Mouse (Mus musculus) midbrain, embryonic 16.5 days (tissue): ENCODE measurements around the gene Olfr591. TPM values are rescaled to one million over a fixed set of nuclear protein-coding genes. Genes with fewer than 3 reads are reported as not detected.
"Not testable (repeated sequence)": the region's sequence is repeated elsewhere in the genome, so short reads cannot be mapped to it uniquely, and the experiment has no call there.

Experiments
- ATAC-seq: fragments of 200-750 bp; cut with Nextera tagmentation; 2 replicates; pipeline ENCODE4 v1.8.0; 2017; ENCODE audit warnings: moderate TSS enrichment
- H3K27ac ChIP-seq: fragments of 300-500 bp; sonication (generic); 2 replicates; pipeline ENCODE4 v1.5.1; 2014; ENCODE audit warnings: mild to moderate bottlenecking, low read length, mixed read lengths
- H3K27me3 ChIP-seq: fragments of 300-500 bp; sonication (generic); 2 replicates; pipeline ENCODE4 v1.6.1; 2014; ENCODE audit warnings: low read depth, low read length, mixed read lengths; ENCODE audit not compliant: control insufficient read depth, insufficient read depth
- H3K36me3 ChIP-seq: fragments of 300-500 bp; sonication (generic); 2 replicates; pipeline ENCODE4 v1.6.1; 2014; ENCODE audit warnings: mild to moderate bottlenecking, low read length, moderate library complexity, mixed read lengths; ENCODE audit not compliant: control insufficient read depth, insufficient read depth
- H3K4me1 ChIP-seq: fragments of 300-500 bp; sonication (generic); 2 replicates; pipeline ENCODE4 v1.6.1; 2014; ENCODE audit warnings: mild to moderate bottlenecking, low read length, mixed read lengths; ENCODE audit not compliant: control insufficient read depth, insufficient read depth
- H3K4me2 ChIP-seq: fragments of 300-500 bp; sonication (generic); 2 replicates; pipeline ENCODE4 v1.6.1; 2014; ENCODE audit warnings: mild to moderate bottlenecking, low read length, mixed read lengths
- H3K4me3 ChIP-seq: fragments of 300-500 bp; sonication (generic); 2 replicates; pipeline ENCODE4 v1.5.1; 2014; ENCODE audit warnings: low read depth, mild to moderate bottlenecking, low read length, moderate library complexity, mixed read lengths
- H3K9ac ChIP-seq: fragments of 300-500 bp; sonication (generic); 2 replicates; pipeline ENCODE4 v1.6.1; 2014; ENCODE audit warnings: low read depth, low read length, mixed read lengths
- H3K9me3 ChIP-seq: fragments of 300-500 bp; sonication (generic); replicated peaks from 2 replicates; pipeline ENCODE4 v1.6.1; 2014; ENCODE audit warnings: mild to moderate bottlenecking, low read length, mixed read lengths; ENCODE audit not compliant: control insufficient read depth, poor library complexity, severe bottlenecking
- WGBS: fragments of 180-500 bp; shearing (Covaris S2); extraction: QIAGEN DNeasy Blood & Tissue Kit; methylation state at CpG from one replicate; pipeline ENCODE4 v1.1.7; 2014; 5-methylcytosine and 5-hydroxymethylcytosine counted together
- polyA plus RNA-seq: library from polyadenylated mRNA; unstranded; fragments of >200 nt; fragmentation: Nextera tagmentation; extraction: Ambion mirVana; gene quantifications from 2 replicates; pipeline ENCODE4 v1.2.1, GENCODE M21; 2015

Olfr591 gene
- polyA plus RNA-seq, result not detected in 2 replicates

GRCm38 (mm10) chr7:103178240-103178639, at the start of gene Olfr591:
Olfr591 (minus strand) TSS chr7:103178340.
- Histone ChIP-seq H3K4me2 (no peak within 1 kb of the TSS), H3K27me3 (no peaks in the 10 kb centered on the region), H3K9me3 (peaks cover 7% of the 10 kb centered on the region), H3K36me3 (no peaks in the 10 kb centered on the region), H3K9ac (no peak within 1 kb of the TSS), H3K27ac (no peak within 1 kb of the TSS), H3K4me1 (no peaks in the 10 kb centered on the region), H3K4me3 (no peak within 1 kb of the TSS)
- no peak for ATAC-seq
- 79% methylated on average over 1 of the region's 1 CpGs for WGBS

- no peaks in the 10 kb centered on the region for H3K4me1 ChIP-seq
- H3K27me3 ChIP-seq, result no peaks in the 10 kb centered on the region
- no peak within 1 kb of the TSS for H3K4me2 ChIP-seq
- ATAC-seq, result no peak
- H3K36me3 ChIP-seq, result no peaks in the 10 kb centered on the region
- no peak within 1 kb of the TSS for H3K9ac ChIP-seq
- no peak within 1 kb of the TSS for H3K27ac ChIP-seq
- no peaks in the 10 kb centered on the region for H3K9me3 ChIP-seq
- H3K4me3 ChIP-seq, result no peak within 1 kb of the TSS
These were observed 38.6 kb upstream of the Olfr591 start, which contains the start of gene Olfr594 for GRCm38 (mm10) chr7:103216696-103217095. Olfr594 (plus strand) TSS chr7:103216996.

- not testable (repeated sequence) for H3K4me2 ChIP-seq
These were observed 33.9 kb upstream of the Olfr591 start for GRCm38 (mm10) chr7:103212050-103212449.

GRCm38 (mm10) chr7:103211562-103211961, 33.4 kb upstream of the Olfr591 start, which contains the start of gene Olfr593:
Olfr593 (plus strand) TSS chr7:103211862.
- Histone ChIP-seq H3K9ac (no peak within 1 kb of the TSS), H3K9me3 (no peaks in the 10 kb centered on the region), H3K4me2 (no peak within 1 kb of the TSS), H3K4me3 (no peak within 1 kb of the TSS), H3K4me1 (no peaks in the 10 kb centered on the region), H3K36me3 (no peaks in the 10 kb centered on the region), H3K27me3 (no peaks in the 10 kb centered on the region), H3K27ac (no peak within 1 kb of the TSS)
- no peak for ATAC-seq
- WGBS, result 76% methylated on average over 1 of the region's 1 CpGs

More at GRCm38 (mm10) chr7:103212050-103212449, 33.9 kb upstream of the Olfr591 start:
- WGBS, result 92% methylated on average over 5 of the region's 5 CpGs
- not testable (repeated sequence) for H3K27ac ChIP-seq, H3K4me3 ChIP-seq, H3K9me3 ChIP-seq, H3K27me3 ChIP-seq, H3K9ac ChIP-seq, H3K4me1 ChIP-seq, ATAC-seq, H3K36me3 ChIP-seq

GRCm38 (mm10) chr7:103184503-103184902, 6.4 kb upstream of the Olfr591 start, which contains the start of gene Olfr592:
Olfr592 (plus strand) TSS chr7:103184803.
- not testable (repeated sequence) for H3K4me3 ChIP-seq, H3K27ac ChIP-seq, H3K4me1 ChIP-seq, H3K27me3 ChIP-seq, ATAC-seq, H3K36me3 ChIP-seq, H3K9ac ChIP-seq, H3K4me2 ChIP-seq, H3K9me3 ChIP-seq
- 93% methylated on average over 1 of the region's 1 CpGs for WGBS

- no peak overlapping the region for H3K9ac ChIP-seq
- H3K4me1 ChIP-seq, result no peaks in the 10 kb centered on the region
- no peak overlapping the region for H3K4me2 ChIP-seq
- H3K36me3 ChIP-seq, result no peaks in the 10 kb centered on the region
- 85% methylated on average over 5 of the region's 5 CpGs for WGBS
- no peaks in the 10 kb centered on the region for H3K27me3 ChIP-seq
- ATAC-seq, result no peak
- H3K9me3 ChIP-seq, result no peaks in the 10 kb centered on the region
- no peak overlapping the region for H3K27ac ChIP-seq
- H3K4me3 ChIP-seq, result no peak overlapping the region
These were observed 8.4 kb downstream of the Olfr591 start for GRCm38 (mm10) chr7:103169697-103170096.

- no peak for ATAC-seq
- Histone ChIP-seq H3K27me3 (no peaks in the 10 kb centered on the region), H3K4me1 (no peaks in the 10 kb centered on the region), H3K9ac (no peak within 1 kb of the TSS), H3K4me2 (no peak within 1 kb of the TSS), H3K36me3 (no peaks in the 10 kb centered on the region), H3K27ac (no peak within 1 kb of the TSS), H3K9me3 (no peaks in the 10 kb centered on the region), H3K4me3 (no peak within 1 kb of the TSS)
- 77% methylated on average over 2 of the region's 2 CpGs for WGBS
These were observed 21.9 kb downstream of the Olfr591 start, which contains the start of gene Olfr589 for GRCm38 (mm10) chr7:103156256-103156655. Olfr589 (minus strand) TSS chr7:103156356.

GRCm38 (mm10) chr7:103140579-103140978, 37.6 kb downstream of the Olfr591 start, which contains the start of gene Olfr588-ps1:
Olfr588-ps1 (plus strand) TSS chr7:103140879.
- Histone ChIP-seq H3K27ac (no peak within 1 kb of the TSS), H3K9me3 (no peaks in the 10 kb centered on the region), H3K4me2 (no peak within 1 kb of the TSS), H3K36me3 (no peaks in the 10 kb centered on the region), H3K27me3 (no peaks in the 10 kb centered on the region), H3K4me3 (no peak within 1 kb of the TSS), H3K9ac (no peak within 1 kb of the TSS), H3K4me1 (no peaks in the 10 kb centered on the region)
- no peak for ATAC-seq
- 86% methylated on average over 1 of the region's 1 CpGs for WGBS

- H3K9me3 ChIP-seq, result no peaks in the 10 kb centered on the region; the same call in 1 of the 2 replicates
- no peak within 1 kb of the TSS for H3K4me3 ChIP-seq
- H3K4me1 ChIP-seq, result no peaks in the 10 kb centered on the region
- no peaks in the 10 kb centered on the region for H3K27me3 ChIP-seq
- H3K9ac ChIP-seq, result no peak within 1 kb of the TSS
- no peak within 1 kb of the TSS for H3K27ac ChIP-seq
- no peak within 1 kb of the TSS for H3K4me2 ChIP-seq
- 89% methylated on average over 3 of the region's 3 CpGs for WGBS
- no peak for ATAC-seq
- H3K36me3 ChIP-seq, result no peaks in the 10 kb centered on the region
These were observed 52.6 kb downstream of the Olfr591 start, which contains the start of gene Olfr586 for GRCm38 (mm10) chr7:103125538-103125937. Olfr586 (minus strand) TSS chr7:103125638.
